Mouse (Mus musculus): ENCODE measurements around the gene Oprm1.

- TF ChIP-seq POLR2A (IDR thresholded peaks at IDR 0.05; ENCODE audit: control insufficient read depth, low read depth, low read length) (no peak), CTCF (IDR thresholded peaks at IDR 0.05; ENCODE audit: control insufficient read depth, insufficient read depth, insufficient replicate concordance, low read depth, low read length) (no peak)
Observed at GRCm38 (mm10) chr10:7020551-7020950, 262.2 kb downstream of the Oprm1 start.

All from testis, adult 2 months (tissue).